16 mouse cellular contexts compared by ENCODE assay signal in genomic region chr7:45150321-45150720, GRCm38 (mm10). TPM values are rescaled to one million over a fixed set of nuclear protein-coding genes. Genes with fewer than 3 reads are reported as not detected.
DNase-seq lines count a peak whose midpoint lies in the region; ATAC-seq and TF ChIP-seq lines count a peak whose summit lies in the region.
"Had no signal": no experiment of that assay in that cellular context is flagged by ENCODE, and none has a peak within 500 bp of the region (broad histone marks: within the 10 kb centered on the region; RNA-seq: fewer than 3 reads in every experiment).

No protein-coding gene starts in this region.

- H3K27ac ChIP-seq in forebrain, embryonic 15.5 days (replicated peaks), result no peak overlapping the region
- no peak overlapping the region for H3K27ac ChIP-seq in forebrain, postnatal 0 days (ENCODE audit: low read depth, low read length)
- peak overlapping the region; percentile 67; the same call in 1 of the 2 replicates for H3K27ac ChIP-seq in layer of hippocampus, adult 2 months
- peak overlapping the region; percentile 2; the same call in 1 of the 2 replicates for H3K27ac ChIP-seq in ES-Bruce4 (ENCODE audit: insufficient read depth, low read length)
- H3K27ac ChIP-seq in intestine, embryonic 16.5 days (ENCODE audit: low read length), result peak overlapping the region; percentile 77
- H3K27ac ChIP-seq: liver, embryonic 13.5 days had no signal

- TF ChIP-seq EP300 in ES-Bruce4 (IDR thresholded peaks at IDR 0.05; ENCODE audit: insufficient read depth, low read depth, low read length), result no peak

- H3K4me3 ChIP-seq in forebrain, embryonic 15.5 days, result no peak overlapping the region
- no peak overlapping the region for H3K4me3 ChIP-seq in forebrain, postnatal 0 days (ENCODE audit: low read depth, low read length)
- H3K4me3 ChIP-seq in layer of hippocampus, adult 2 months, result no peak overlapping the region
- no peak overlapping the region for H3K4me3 ChIP-seq in ES-Bruce4 (ENCODE audit: low read depth, low read length)
- no peak overlapping the region for H3K4me3 ChIP-seq in intestine, embryonic 16.5 days (ENCODE audit: low read length)
- H3K4me3 ChIP-seq: liver, embryonic 13.5 days had no signal

- ATAC-seq in forebrain, embryonic 15.5 days (replicated peaks), result no peak
- no peak for ATAC-seq in forebrain, postnatal 0 days
- ATAC-seq in intestine, embryonic 16.5 days, result no peak
- ATAC-seq: Patski had no signal

- peaks cover 21% of the 10 kb centered on the region for H3K4me1 ChIP-seq in forebrain, embryonic 15.5 days
- peaks cover 11% of the 10 kb centered on the region; the same call in 1 of the 2 replicates for H3K4me1 ChIP-seq in forebrain, postnatal 0 days (ENCODE audit: insufficient read depth)
- peaks cover 5% of the 10 kb centered on the region for H3K4me1 ChIP-seq in ES-Bruce4 (ENCODE audit: control insufficient read depth, insufficient read depth, low read length)
- H3K4me1 ChIP-seq in intestine, embryonic 16.5 days (ENCODE audit: control insufficient read depth, insufficient read depth, low read length), result peaks cover 34% of the 10 kb centered on the region; the same call in 1 of the 2 replicates

- TF ChIP-seq POLR2A in ES-Bruce4 (IDR thresholded peaks at IDR 0.05; ENCODE audit: insufficient read depth, low read length), result no peak

- H3K36me3 ChIP-seq in forebrain, embryonic 15.5 days, result no peaks in the 10 kb centered on the region
- H3K36me3 ChIP-seq in forebrain, postnatal 0 days (ENCODE audit: insufficient read depth), result no peaks in the 10 kb centered on the region
- 0 out of 2 replicates have a peak, but pooled peaks cover 2% of the 10 kb centered on the region for H3K36me3 ChIP-seq in ES-Bruce4 (ENCODE audit: control insufficient read depth, insufficient read depth, low read length, poor library complexity, severe bottlenecking)
- peaks cover under 1% of the 10 kb centered on the region; the same call in 1 of the 2 replicates for H3K36me3 ChIP-seq in intestine, embryonic 16.5 days (ENCODE audit: control insufficient read depth, insufficient read depth, low read length)

- TF ChIP-seq CTCF in forebrain, postnatal 0 days (IDR thresholded peaks at IDR 0.05; ENCODE audit: low read depth), result no peak
- no peak for TF ChIP-seq CTCF in layer of hippocampus, adult 2 months (conservative IDR thresholded peaks at IDR 0.05)
- TF ChIP-seq CTCF in ES-Bruce4 (IDR thresholded peaks at IDR 0.05; ENCODE audit: low read depth, low read length), result no peak

- WGBS in forebrain, embryonic 15.5 days, result 72% methylated on average over 4 of the region's 4 CpGs
- WGBS in forebrain, postnatal 0 days, result 72% methylated on average over 4 of the region's 4 CpGs
- 53% methylated on average over 4 of the region's 4 CpGs for WGBS in intestine, embryonic 16.5 days

- no peak overlapping the region for H3K4me2 ChIP-seq in forebrain, embryonic 15.5 days (replicated peaks)
- no peak overlapping the region for H3K4me2 ChIP-seq in forebrain, postnatal 0 days (ENCODE audit: low read depth)
- H3K4me2 ChIP-seq in intestine, embryonic 16.5 days (ENCODE audit: low read depth, low read length), result no peak overlapping the region
- H3K4me2 ChIP-seq: liver, embryonic 13.5 days had no signal

- DNase-seq in forebrain, postnatal 0 days, result no peak
- no peak for DNase-seq in layer of hippocampus, adult 2 months (ENCODE audit: low spot score in 2 of 2)
- DNase-seq in layer of hippocampus, adult 11-12 months (ENCODE audit: low spot score), result no peak
- DNase-seq in adrenal gland, postnatal 36 days, result no peak
- no peak for DNase-seq in neural tube, embryonic 10.5 days (ENCODE audit: extremely low spot score, low spot score)
- DNase-seq: cerebellum, adult 18-20 months; gastrocnemius, postnatal 10 days; layer of hippocampus, postnatal 36 days; liver, embryonic 13.5 days; thymus, postnatal 25 days had no signal

- no peaks in the 10 kb centered on the region for H3K27me3 ChIP-seq in forebrain, embryonic 15.5 days
- H3K27me3 ChIP-seq in forebrain, postnatal 0 days (ENCODE audit: insufficient read depth, low read length), result no peaks in the 10 kb centered on the region
- H3K27me3 ChIP-seq in ES-Bruce4 (ENCODE audit: control insufficient read depth, insufficient read depth, low read length, poor library complexity, severe bottlenecking), result no peaks in the 10 kb centered on the region
- no peaks in the 10 kb centered on the region for H3K27me3 ChIP-seq in intestine, embryonic 16.5 days (replicated peaks; ENCODE audit: control insufficient read depth, insufficient read depth, low read length)
- H3K27me3 ChIP-seq: liver, embryonic 13.5 days; Patski had no signal

- 0 out of 2 replicates have a peak overlapping the region, but pooled peaks have one; percentile 10 for H3K9ac ChIP-seq in forebrain, embryonic 15.5 days (replicated peaks)
- no peak overlapping the region for H3K9ac ChIP-seq in forebrain, postnatal 0 days
- no peak overlapping the region for H3K9ac ChIP-seq in ES-Bruce4 (ENCODE audit: low read depth, poor library complexity, severe bottlenecking)
- 0 out of 2 replicates have a peak overlapping the region, but pooled peaks have one; percentile 14 for H3K9ac ChIP-seq in intestine, embryonic 16.5 days (ENCODE audit: low read depth, low read length)
- H3K9ac ChIP-seq: liver, embryonic 13.5 days had no signal

- no peaks in the 10 kb centered on the region for H3K9me3 ChIP-seq in forebrain, embryonic 15.5 days
- H3K9me3 ChIP-seq in forebrain, postnatal 0 days (ENCODE audit: low read length), result no peaks in the 10 kb centered on the region
- H3K9me3 ChIP-seq in ES-Bruce4 (replicated peaks; ENCODE audit: control insufficient read depth, insufficient read depth, low read length, poor library complexity, severe bottlenecking), result no peaks in the 10 kb centered on the region
- no peaks in the 10 kb centered on the region for H3K9me3 ChIP-seq in intestine, embryonic 16.5 days (ENCODE audit: control insufficient read depth, low read length)
- H3K9me3 ChIP-seq: liver, embryonic 13.5 days had no signal

RNA-seq across cellular contexts. Expression of gene Pih1d1, which starts 3.8 kb away (rescaled TPM):
- polyA plus RNA-seq in forebrain, embryonic 15.5 days (2015; fragmentation: Nextera tagmentation; extraction: Ambion mirVana), result 96.0 and 96.9 TPM in 2 replicates
- total RNA-seq in forebrain, postnatal 0 days (2014; rRNA removed), result 112 and 117 TPM in 2 replicates
- 74.3 and 80.4 TPM in 2 replicates for polyA plus RNA-seq in forebrain, postnatal 0 days (2015; fragmentation: Nextera tagmentation; extraction: Ambion mirVana)
- 10 to 100 TPM; 43.0 to 46.1 TPM for total RNA-seq in layer of hippocampus, adult 2 months (2021)
- polyA plus RNA-seq in ES-Bruce4 (2011; ENCODE audit: insufficient read depth, insufficient read length, low read depth, missing spikeins), result 38.5 and 43.6 TPM in 2 replicates
- 90.9 and 96.5 TPM in 2 replicates for polyA plus RNA-seq in intestine, embryonic 16.5 days (2015; fragmentation: Nextera tagmentation; extraction: Ambion mirVana)
- total RNA-seq in adrenal gland, postnatal 36 days (2021), result 10 to 100 TPM; 59.1 to 77.0 TPM

RNA-seq across cellular contexts. Expression of gene Aldh16a1, which starts 4.1 kb away (rescaled TPM):
- polyA plus RNA-seq in forebrain, embryonic 15.5 days (2015; fragmentation: Nextera tagmentation; extraction: Ambion mirVana), result 25.6 and 30.8 TPM in 2 replicates
- total RNA-seq in forebrain, postnatal 0 days (2014; rRNA removed), result 10.2 and 14.2 TPM in 2 replicates
- 13.3 TPM in 2 replicates for polyA plus RNA-seq in forebrain, postnatal 0 days (2015; fragmentation: Nextera tagmentation; extraction: Ambion mirVana)
- 10 to 100 TPM; 13.2 to 13.3 TPM for total RNA-seq in layer of hippocampus, adult 2 months (2021)
- 36.9 and 44.2 TPM in 2 replicates for polyA plus RNA-seq in ES-Bruce4 (2011; ENCODE audit: insufficient read depth, insufficient read length, low read depth, missing spikeins)
- polyA plus RNA-seq in intestine, embryonic 16.5 days (2015; fragmentation: Nextera tagmentation; extraction: Ambion mirVana), result 106 and 110 TPM in 2 replicates
- total RNA-seq in adrenal gland, postnatal 36 days (2021), result 10 to 100 TPM; 62.7 to 76.7 TPM

RNA-seq across cellular contexts. Expression of gene Slc17a7, which starts 13.4 kb away (rescaled TPM):
- 20.1 and 24.0 TPM in 2 replicates for polyA plus RNA-seq in forebrain, embryonic 15.5 days (2015; fragmentation: Nextera tagmentation; extraction: Ambion mirVana)
- 71.4 and 87.5 TPM in 2 replicates for total RNA-seq in forebrain, postnatal 0 days (2014; rRNA removed)
- 47.6 and 50.3 TPM in 2 replicates for polyA plus RNA-seq in forebrain, postnatal 0 days (2015; fragmentation: Nextera tagmentation; extraction: Ambion mirVana)
- total RNA-seq in layer of hippocampus, adult 2 months (2021), result 1,000 to 10,000 TPM; 1,342 to 1,423 TPM
- polyA plus RNA-seq in ES-Bruce4 (2011; ENCODE audit: insufficient read depth, insufficient read length, low read depth, missing spikeins), result 0.94 and 1.6 TPM in 2 replicates
- polyA plus RNA-seq in intestine, embryonic 16.5 days (2015; fragmentation: Nextera tagmentation; extraction: Ambion mirVana), result 0.13 TPM in 1 of 2 replicates, not detected in the other
- total RNA-seq in adrenal gland, postnatal 36 days (2021), result under 1 TPM in 1 of 2 experiments, not detected in 1; 0.17 TPM
- total RNA-seq: hematopoietic stem cell, adult 5-6 weeks had no signal
- polyA plus RNA-seq: liver, embryonic 13.5 days had no signal

RNA-seq across cellular contexts. Expression of gene Flt3l, which starts 14.1 kb away (rescaled TPM):
- polyA plus RNA-seq in forebrain, embryonic 15.5 days (2015; fragmentation: Nextera tagmentation; extraction: Ambion mirVana), result 1.6 and 2.1 TPM in 2 replicates
- 2.3 and 3.1 TPM in 2 replicates for total RNA-seq in forebrain, postnatal 0 days (2014; rRNA removed)
- 1.9 and 6.8 TPM in 2 replicates for polyA plus RNA-seq in forebrain, postnatal 0 days (2015; fragmentation: Nextera tagmentation; extraction: Ambion mirVana)
- 1 to 10 TPM; 9.4 TPM for total RNA-seq in layer of hippocampus, adult 2 months (2021)
- 3.0 and 3.7 TPM in 2 replicates for polyA plus RNA-seq in ES-Bruce4 (2011; ENCODE audit: insufficient read depth, insufficient read length, low read depth, missing spikeins)
- polyA plus RNA-seq in intestine, embryonic 16.5 days (2015; fragmentation: Nextera tagmentation; extraction: Ambion mirVana), result 2.2 and 2.5 TPM in 2 replicates
- 10 to 100 TPM; 15.3 to 25.5 TPM for total RNA-seq in adrenal gland, postnatal 36 days (2021)

RNA-seq across cellular contexts. Expression of gene Gm45713, which starts 14.3 kb away (rescaled TPM):
- 0.15 TPM in 1 of 2 replicates, not detected in the other for polyA plus RNA-seq in forebrain, embryonic 15.5 days (2015; fragmentation: Nextera tagmentation; extraction: Ambion mirVana)
- not detected in 2 replicates for total RNA-seq in forebrain, postnatal 0 days (2014; rRNA removed)
- 0.36 TPM in 1 of 2 replicates, not detected in the other for polyA plus RNA-seq in forebrain, postnatal 0 days (2015; fragmentation: Nextera tagmentation; extraction: Ambion mirVana)
- total RNA-seq in layer of hippocampus, adult 2 months (2021), result not detected
- polyA plus RNA-seq in ES-Bruce4 (2011; ENCODE audit: insufficient read depth, insufficient read length, low read depth, missing spikeins), result not detected in 2 replicates
- polyA plus RNA-seq in intestine, embryonic 16.5 days (2015; fragmentation: Nextera tagmentation; extraction: Ambion mirVana), result 0.20 TPM in 1 of 2 replicates, not detected in the other
- total RNA-seq in adrenal gland, postnatal 36 days (2021), result not detected
- total RNA-seq: adrenal gland, postnatal 14 days; gastrocnemius, postnatal 10 days had no signal
- polyA plus RNA-seq: Patski had no signal

Comparison
In these comparisons a context has a peak if more than half of its experiments do, and no peak if none do; other contexts are left out.
1. H3K9ac ChIP-seq: peak in forebrain, embryonic 15.5 days (single experiment) and intestine, embryonic 16.5 days (single experiment); none in forebrain, postnatal 0 days (single experiment) and ES-Bruce4 (single experiment).
2. H3K27ac ChIP-seq: peak in layer of hippocampus, adult 2 months (single experiment), ES-Bruce4 (single experiment) and intestine, embryonic 16.5 days (single experiment); none in forebrain, embryonic 15.5 days (single experiment) and forebrain, postnatal 0 days (single experiment).